Mouse (Mus musculus) forebrain, embryonic 14.5 days (tissue): ENCODE measurements around the gene Slc26a10. TPM values are rescaled to one million over a fixed set of nuclear protein-coding genes. Genes with fewer than 3 reads are reported as not detected.
"Not testable (repeated sequence)": the region's sequence is repeated elsewhere in the genome, so short reads cannot be mapped to it uniquely, and the experiment has no call there.

Experiments
- ATAC-seq: fragments of 200-750 bp; cut with Nextera tagmentation; 2 replicates; pipeline ENCODE4 v1.8.0; 2017; ENCODE audit warnings: mild to moderate bottlenecking, moderate library complexity
- DNase-seq: peaks from one replicate; pipeline ENCODE4 v3.0.0-alpha.2; 2015; ENCODE audit warnings: low spot score
- H3K27ac ChIP-seq: fragments of 300-500 bp; sonication (generic); 2 replicates; pipeline ENCODE4 v1.5.1; 2014; ENCODE audit warnings: low read depth, mild to moderate bottlenecking, control low read depth, low read length, moderate library complexity
- H3K27me3 ChIP-seq: fragments of 300-500 bp; sonication (generic); replicated peaks from 2 replicates; pipeline ENCODE4 v1.6.1; 2014; ENCODE audit warnings: low read length, control low read depth, mixed read lengths; ENCODE audit not compliant: control insufficient read depth, insufficient read depth
- H3K36me3 ChIP-seq: fragments of 300-500 bp; sonication (generic); 2 replicates; pipeline ENCODE4 v1.6.1; 2014; ENCODE audit warnings: low read length, control low read depth; ENCODE audit not compliant: control insufficient read depth, insufficient read depth
- H3K4me1 ChIP-seq: fragments of 300-500 bp; sonication (generic); 2 replicates; pipeline ENCODE4 v1.6.1; 2014; ENCODE audit warnings: antibody characterized with exemption, low read length, control low read depth; ENCODE audit not compliant: control insufficient read depth, insufficient read depth
- H3K4me2 ChIP-seq: fragments of 300-500 bp; sonication (generic); 2 replicates; pipeline ENCODE4 v1.6.1; 2014; ENCODE audit warnings: mild to moderate bottlenecking, control low read depth, low read length
- H3K4me3 ChIP-seq: fragments of 300-500 bp; sonication (generic); 2 replicates; pipeline ENCODE4 v1.5.1; 2014; ENCODE audit warnings: low read depth, low read length, control low read depth
- H3K9ac ChIP-seq: fragments of 300-500 bp; sonication (generic); 2 replicates; pipeline ENCODE4 v1.6.1; 2014; ENCODE audit warnings: mild to moderate bottlenecking, low read length, control low read depth, moderate library complexity
- H3K9me3 ChIP-seq: fragments of 300-500 bp; sonication (generic); replicated peaks from 2 replicates; pipeline ENCODE4 v1.6.1; 2016; ENCODE audit warnings: low read length, control low read depth, mixed read lengths; ENCODE audit not compliant: control insufficient read depth
- WGBS: fragments of 180-500 bp; shearing (Covaris S2); extraction: QIAGEN DNeasy Blood & Tissue Kit; methylation state at CpG from one replicate; pipeline ENCODE4 v1.1.7; 2014; 5-methylcytosine and 5-hydroxymethylcytosine counted together
- polyA plus RNA-seq: library from polyadenylated mRNA; unstranded; fragments of >200 nt; fragmentation: Nextera tagmentation; extraction: Ambion mirVana; gene quantifications from 2 replicates; pipeline ENCODE4 v1.2.1, GENCODE M21; 2014

Slc26a10 gene
- polyA plus RNA-seq, 1 experiment from 2014 or later, result 0.69 TPM

- Histone ChIP-seq H3K27ac (no peak overlapping the region), H3K36me3 (no peaks in the 10 kb centered on the region), H3K4me2 (no peak overlapping the region), H3K4me1 (no peaks in the 10 kb centered on the region), H3K9me3 (no peaks in the 10 kb centered on the region), H3K9ac (no peak overlapping the region), H3K27me3 (no peaks in the 10 kb centered on the region), H3K4me3 (no peak overlapping the region)
- WGBS, result 96% methylated on average over 2 of the region's 2 CpGs
- DNase-seq, result no peak
- no peak for ATAC-seq
These were observed 26.2 kb downstream of the Slc26a10 start for GRCm38 (mm10) chr10:127154241-127154640.

GRCm38 (mm10) chr10:127153323-127153722, 27.1 kb downstream of the Slc26a10 start:
- Histone ChIP-seq H3K36me3 (no peaks in the 10 kb centered on the region), H3K9me3 (no peaks in the 10 kb centered on the region), H3K4me1 (no peaks in the 10 kb centered on the region), H3K27ac (no peak overlapping the region), H3K4me2 (no peak overlapping the region), H3K4me3 (no peak overlapping the region), H3K27me3 (no peaks in the 10 kb centered on the region), H3K9ac (no peak overlapping the region)
- no peak for DNase-seq
- no peak for ATAC-seq
- 94% methylated on average over 7 of the region's 7 CpGs for WGBS

GRCm38 (mm10) chr10:127152556-127152955, 27.9 kb downstream of the Slc26a10 start:
- not testable (repeated sequence) for H3K4me1 ChIP-seq, H3K9me3 ChIP-seq, ATAC-seq, H3K4me2 ChIP-seq, H3K36me3 ChIP-seq, H3K9ac ChIP-seq, H3K27ac ChIP-seq, H3K4me3 ChIP-seq, DNase-seq, H3K27me3 ChIP-seq
- WGBS, result 85% methylated on average over 10 of the region's 10 CpGs

GRCm38 (mm10) chr10:127151233-127151632, 29.2 kb downstream of the Slc26a10 start:
- H3K4me2 ChIP-seq, H3K27me3 ChIP-seq, H3K27ac ChIP-seq, H3K9me3 ChIP-seq, H3K4me1 ChIP-seq, H3K4me3 ChIP-seq, ATAC-seq, H3K9ac ChIP-seq, DNase-seq, H3K36me3 ChIP-seq: not testable (repeated sequence)
- 92% methylated on average over 3 of the region's 3 CpGs for WGBS

GRCm38 (mm10) chr10:127150471-127150872, 30.0 kb downstream of the Slc26a10 start:
- H3K27ac ChIP-seq, result no peak overlapping the region
- H3K4me2 ChIP-seq, result no peak overlapping the region
- no peaks in the 10 kb centered on the region for H3K4me1 ChIP-seq
- no peak overlapping the region for H3K9ac ChIP-seq
- no peak overlapping the region for H3K4me3 ChIP-seq
- no peaks in the 10 kb centered on the region for H3K36me3 ChIP-seq
- no peak for DNase-seq
- no peaks in the 10 kb centered on the region for H3K27me3 ChIP-seq
- ATAC-seq, result no peak
- H3K9me3 ChIP-seq, result no peaks in the 10 kb centered on the region
- WGBS, result 87% methylated on average over 4 of the region's 4 CpGs

GRCm38 (mm10) chr10:127147135-127147534, 33.3 kb downstream of the Slc26a10 start:
- DNase-seq (no peak), ATAC-seq (no peak)
- Histone ChIP-seq H3K36me3 (no peaks in the 10 kb centered on the region), H3K4me2 (no peak overlapping the region), H3K27me3 (no peaks in the 10 kb centered on the region), H3K27ac (no peak overlapping the region), H3K9me3 (no peaks in the 10 kb centered on the region), H3K4me3 (no peak overlapping the region), H3K9ac (no peak overlapping the region), H3K4me1 (no peaks in the 10 kb centered on the region)
- 83% methylated on average over 6 of the region's 6 CpGs for WGBS

- WGBS, result 69% methylated on average over 5 of the region's 5 CpGs
- Histone ChIP-seq H3K27me3 (no peaks in the 10 kb centered on the region), H3K36me3 (no peaks in the 10 kb centered on the region), H3K9me3 (no peaks in the 10 kb centered on the region), H3K4me2 (no peak overlapping the region), H3K9ac (no peak overlapping the region), H3K4me1 (no peaks in the 10 kb centered on the region), H3K27ac (no peak overlapping the region), H3K4me3 (no peak overlapping the region)
- ATAC-seq (no peak), DNase-seq (no peak)
These were observed 35.1 kb downstream of the Slc26a10 start for GRCm38 (mm10) chr10:127145303-127145702.

GRCm38 (mm10) chr10:127144536-127144935, 35.9 kb downstream of the Slc26a10 start:
- no peaks in the 10 kb centered on the region for H3K36me3 ChIP-seq
- DNase-seq, result no peak
- H3K4me1 ChIP-seq, result no peaks in the 10 kb centered on the region
- no peak overlapping the region for H3K27ac ChIP-seq
- WGBS, result 94% methylated on average over 7 of the region's 7 CpGs
- no peak overlapping the region for H3K4me3 ChIP-seq
- H3K4me2 ChIP-seq, result no peak overlapping the region
- H3K27me3 ChIP-seq, result no peaks in the 10 kb centered on the region
- no peak for ATAC-seq
- no peaks in the 10 kb centered on the region for H3K9me3 ChIP-seq
- no peak overlapping the region for H3K9ac ChIP-seq

- H3K4me2 ChIP-seq, result no peak overlapping the region
- no peaks in the 10 kb centered on the region for H3K9me3 ChIP-seq
- no peaks in the 10 kb centered on the region for H3K36me3 ChIP-seq
- no peaks in the 10 kb centered on the region for H3K27me3 ChIP-seq
- no peak overlapping the region for H3K4me3 ChIP-seq
- ATAC-seq (no peak), DNase-seq (no peak)
- no peak overlapping the region for H3K27ac ChIP-seq
- no peaks in the 10 kb centered on the region for H3K4me1 ChIP-seq
- no peak overlapping the region for H3K9ac ChIP-seq
- 85% methylated on average over 8 of the region's 8 CpGs for WGBS
These were observed 37.2 kb downstream of the Slc26a10 start for GRCm38 (mm10) chr10:127143228-127143627.
